Mouse (Mus musculus) myocyte (in vitro differentiated cells): ENCODE measurements around the gene Bysl.

Experiments used
- CEBPB ChIP-seq: IDR thresholded peaks from 2 replicates; pipeline ENCODE4 v1.6.1; 2011; ENCODE audit warnings: mild to moderate bottlenecking, moderate library complexity; ENCODE audit not compliant: poor library complexity, insufficient read depth, severe bottlenecking
- E2F4 ChIP-seq: IDR thresholded peaks from one replicate; pipeline ENCODE4 v1.6.1; 2011; ENCODE audit warnings: mild to moderate bottlenecking, control low read depth, moderate library complexity; ENCODE audit not compliant: insufficient read depth
- MAX ChIP-seq: IDR thresholded peaks from one replicate; pipeline ENCODE4 v1.6.1; 2011; ENCODE audit warnings: low read depth, mild to moderate bottlenecking, control low read depth
- MYOD1 ChIP-seq, 3 experiments: IDR thresholded peaks; one replicate each; pipeline ENCODE4 v1.6.1; 2011; ENCODE audit warnings: control low read depth in 2 of 3, low read depth in 2 of 3, mild to moderate bottlenecking in 2 of 3, moderate library complexity in 1 of 3; ENCODE audit not compliant: insufficient read length in 2 of 3, control insufficient read depth in 1 of 3
- MYOG ChIP-seq, 3 experiments: IDR thresholded peaks; one replicate each; pipeline ENCODE4 v1.6.1; 2011; ENCODE audit warnings: control low read depth in 2 of 3, low read depth in 2 of 3, mild to moderate bottlenecking in 2 of 3; ENCODE audit not compliant: insufficient read length in 2 of 3, control insufficient read depth in 1 of 3, insufficient read depth in 1 of 3
- POLR2A ChIP-seq: IDR thresholded peaks from one replicate; pipeline ENCODE4 v1.6.1; 2011; ENCODE audit warnings: low read depth, mild to moderate bottlenecking, control low read depth, moderate library complexity; ENCODE audit not compliant: insufficient read length
- POLR2AphosphoS2 ChIP-seq: IDR thresholded peaks from one replicate; pipeline ENCODE4 v1.6.1; 2011; ENCODE audit warnings: low read depth, control low read depth; ENCODE audit not compliant: insufficient read length
- REST ChIP-seq: IDR thresholded peaks from one replicate; pipeline ENCODE4 v1.6.1; 2011; ENCODE audit warnings: mild to moderate bottlenecking, control low read depth, moderate library complexity; ENCODE audit not compliant: insufficient read depth, insufficient read length
- SRF ChIP-seq: IDR thresholded peaks from one replicate; pipeline ENCODE4 v1.6.1; 2011; ENCODE audit warnings: low read depth; ENCODE audit not compliant: control insufficient read depth, insufficient read length
- TCF12 ChIP-seq: IDR thresholded peaks from one replicate; pipeline ENCODE4 v1.6.1; 2011; ENCODE audit warnings: mild to moderate bottlenecking, control low read depth; ENCODE audit not compliant: poor library complexity, insufficient read depth, severe bottlenecking
- TCF3 ChIP-seq: IDR thresholded peaks from one replicate; pipeline ENCODE4 v1.6.1; 2011; ENCODE audit warnings: low read depth, control low read depth; ENCODE audit not compliant: insufficient read length
- USF1 ChIP-seq: IDR thresholded peaks from one replicate; pipeline ENCODE4 v1.6.1; 2011; ENCODE audit warnings: low read depth, mild to moderate bottlenecking, control low read depth, moderate library complexity

DNA sequence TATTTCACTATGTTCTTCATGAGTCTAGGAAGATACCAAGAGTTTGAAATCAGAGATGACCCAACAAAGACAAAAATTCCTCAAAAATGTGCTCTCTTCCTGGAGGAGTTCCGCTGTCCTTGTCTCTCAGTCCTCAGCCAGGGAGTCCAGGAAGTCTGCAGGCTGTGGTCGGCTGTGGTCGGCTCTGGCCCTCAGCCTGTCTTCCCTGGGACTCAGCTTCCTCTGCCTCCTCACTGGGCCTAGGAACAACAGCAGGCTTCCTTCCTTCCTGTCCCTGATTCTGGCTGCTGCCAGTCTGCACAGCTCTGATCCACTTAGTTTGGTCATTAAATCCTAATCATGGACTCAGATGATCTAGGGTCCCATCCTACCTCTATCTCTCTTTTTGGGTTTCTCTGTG, 44.0 kb downstream of the Bysl start:
- TF ChIP-seq POLR2A (no peak), REST (no peak), TCF12 (no peak), MAX (no peak), E2F4 (no peak), MYOG (IDR thresholded peaks at IDR 0.05; ENCODE audit: control insufficient read depth in 1 of 3, insufficient read depth in 1 of 3, insufficient read length in 2 of 3, low read depth in 2 of 3) (no peak), POLR2AphosphoS2 (no peak), TCF3 (no peak), CEBPB (no peak), MYOD1 (IDR thresholded peaks at IDR 0.05; ENCODE audit: control insufficient read depth in 1 of 3, insufficient read length in 2 of 3, low read depth in 2 of 3) (no peak), USF1 (no peak), SRF (no peak)
